ENCODE assay signal across 14 mouse cellular contexts in genomic region chr13:81664331-81664698, GRCm38 (mm10). TPM values are rescaled to one million over a fixed set of nuclear protein-coding genes. Genes with fewer than 3 reads are reported as not detected.
DNase-seq lines count a peak whose midpoint lies in the region; ATAC-seq and TF ChIP-seq lines count a peak whose summit lies in the region.
"Had no signal": no experiment of that assay in that cellular context is flagged by ENCODE, and none has a peak within 500 bp of the region (broad histone marks: within the 10 kb centered on the region; RNA-seq: fewer than 3 reads in every experiment).

No protein-coding gene starts in this region.

- H3K4me2 ChIP-seq in intestine, embryonic 16.5 days (ENCODE audit: low read depth, low read length): no peak overlapping the region
- H3K4me2 ChIP-seq in hindbrain, embryonic 14.5 days (replicated peaks): no peak overlapping the region
- H3K4me2 ChIP-seq: embryonic facial prominence, embryonic 12.5 days; hindbrain, embryonic 15.5 days; limb, embryonic 13.5 days; neural tube, embryonic 13.5 days had no signal

- no peak overlapping the region for H3K9ac ChIP-seq in intestine, embryonic 16.5 days (ENCODE audit: low read depth, low read length)
- H3K9ac ChIP-seq in hindbrain, embryonic 14.5 days: no peak overlapping the region
- H3K9ac ChIP-seq: embryonic facial prominence, embryonic 12.5 days; hindbrain, embryonic 15.5 days; limb, embryonic 13.5 days; neural tube, embryonic 13.5 days had no signal

- H3ac ChIP-seq in C2C12 (ENCODE audit: control insufficient read depth, insufficient read length, low read depth): no peak overlapping the region

- peak; percentile 39 for DNase-seq in gastrocnemius, adult 18-20 months (ENCODE audit: low spot score)
- DNase-seq in gastrocnemius, postnatal 36 days: no peak
- peak; percentile 86 for DNase-seq in brain, adult 2 months (ENCODE audit: low read depth, low spot score)
- no peak for DNase-seq in frontal cortex, adult 2 months (ENCODE audit: extremely low spot score in 1 of 2, low spot score in 1 of 2)
- no peak for DNase-seq in hindbrain, embryonic 14.5 days (ENCODE audit: low spot score)
- DNase-seq: kidney, postnatal 4 days had no signal

- peaks cover 6% of the 10 kb centered on the region; the same call in 1 of the 2 replicates for H3K4me1 ChIP-seq in intestine, embryonic 16.5 days (ENCODE audit: control insufficient read depth, insufficient read depth, low read length)
- H3K4me1 ChIP-seq in hindbrain, embryonic 14.5 days (replicated peaks; ENCODE audit: control insufficient read depth, insufficient read depth, low read length): no peaks in the 10 kb centered on the region; the same call in 1 of the 2 replicates
- H3K4me1 ChIP-seq: embryonic facial prominence, embryonic 12.5 days had no signal

- no peak overlapping the region for H3K4me3 ChIP-seq in C2C12 (ENCODE audit: insufficient read depth, poor library complexity, severe bottlenecking)
- no peak overlapping the region for H3K4me3 ChIP-seq in intestine, embryonic 16.5 days (ENCODE audit: low read length)
- no peak overlapping the region for H3K4me3 ChIP-seq in hindbrain, embryonic 14.5 days (replicated peaks; ENCODE audit: low read length)
- H3K4me3 ChIP-seq: embryonic facial prominence, embryonic 12.5 days; hindbrain, embryonic 15.5 days; limb, embryonic 13.5 days; midbrain, embryonic 10.5 days; neural tube, embryonic 13.5 days had no signal

- peaks cover 23% of the 10 kb centered on the region for H3K79me3 ChIP-seq in C2C12 (ENCODE audit: low read depth)

- no peaks in the 10 kb centered on the region for H3K27me3 ChIP-seq in C2C12 (ENCODE audit: control insufficient read depth, insufficient read depth, insufficient read length)
- H3K27me3 ChIP-seq in intestine, embryonic 16.5 days (replicated peaks; ENCODE audit: control insufficient read depth, insufficient read depth, low read length): no peaks in the 10 kb centered on the region
- no peaks in the 10 kb centered on the region for H3K27me3 ChIP-seq in hindbrain, embryonic 14.5 days (ENCODE audit: control insufficient read depth, insufficient read depth, low read length)
- H3K27me3 ChIP-seq: embryonic facial prominence, embryonic 12.5 days; hindbrain, embryonic 15.5 days; limb, embryonic 13.5 days; neural tube, embryonic 13.5 days had no signal

- TF ChIP-seq CTCF in C2C12 (IDR thresholded peaks at IDR 0.05; ENCODE audit: control insufficient read depth, insufficient read depth, insufficient read length): no peak

- intact Hi-C loops in gastrocnemius, postnatal 36 days (cut with DNase I): no loop called here

- H3K36me3 ChIP-seq in C2C12 (ENCODE audit: control insufficient read depth, insufficient read depth): peaks cover 43% of the 10 kb centered on the region
- H3K36me3 ChIP-seq in intestine, embryonic 16.5 days (ENCODE audit: control insufficient read depth, insufficient read depth, low read length): peaks cover 2% of the 10 kb centered on the region; the same call in 1 of the 2 replicates
- H3K36me3 ChIP-seq in hindbrain, embryonic 14.5 days (replicated peaks; ENCODE audit: control insufficient read depth, insufficient read depth): peaks cover 56% of the 10 kb centered on the region

- H3K79me2 ChIP-seq in C2C12 (ENCODE audit: control insufficient read depth, insufficient read depth): peaks cover 59% of the 10 kb centered on the region

- WGBS in intestine, embryonic 16.5 days: 83% methylated on average over 5 of the region's 5 CpGs
- WGBS in hindbrain, embryonic 14.5 days: 91% methylated on average over 5 of the region's 5 CpGs

- no peaks in the 10 kb centered on the region for H3K9me3 ChIP-seq in intestine, embryonic 16.5 days (ENCODE audit: control insufficient read depth, low read length)
- H3K9me3 ChIP-seq in hindbrain, embryonic 14.5 days (ENCODE audit: control insufficient read depth, low read length): no peaks in the 10 kb centered on the region
- H3K9me3 ChIP-seq: embryonic facial prominence, embryonic 12.5 days; hindbrain, embryonic 15.5 days; limb, embryonic 13.5 days; midbrain, embryonic 10.5 days; neural tube, embryonic 13.5 days had no signal

- ATAC-seq in intestine, embryonic 16.5 days: peak; percentile 91
- ATAC-seq in erythroid progenitor cell, adult 5-6 weeks (replicated peaks; ENCODE audit: low FRiP score, poor library complexity, severe bottlenecking): no peak
- no peak for ATAC-seq in hindbrain, embryonic 14.5 days (ENCODE audit: low FRiP score)

- H3K27ac ChIP-seq in intestine, embryonic 16.5 days (ENCODE audit: low read length): no peak overlapping the region
- no peak overlapping the region for H3K27ac ChIP-seq in hindbrain, embryonic 14.5 days
- H3K27ac ChIP-seq: embryonic facial prominence, embryonic 12.5 days; hindbrain, embryonic 15.5 days; limb, embryonic 13.5 days; midbrain, embryonic 10.5 days; neural tube, embryonic 13.5 days had no signal

TF ChIP-seq in C2C12, 6 proteins besides CTCF, POLR2A, EP300 and RAD21:
- TF ChIP-seq USF1 (IDR thresholded peaks at IDR 0.05; ENCODE audit: low read depth): peak; percentile 4
- no peak for TF ChIP-seq MYOG (IDR thresholded peaks at IDR 0.05; ENCODE audit: control insufficient read depth, extremely low read depth, insufficient read length)

RNA-seq across cellular contexts. Expression of gene Lysmd3, which starts 6.9 kb away (rescaled TPM):
- 1 to 10 TPM; 5.1 to 5.6 TPM for total RNA-seq in gastrocnemius, adult 18-20 months (2021)
- total RNA-seq in gastrocnemius, postnatal 36 days (2021): 1 to 10 TPM; 4.1 to 6.2 TPM
- polyA plus RNA-seq in C2C12 (2012; fragmentation: generic; extraction: Trizol): 4.9 TPM
- polyA plus RNA-seq in intestine, embryonic 16.5 days (2015; fragmentation: Nextera tagmentation; extraction: Ambion mirVana): 23.7 and 24.7 TPM in 2 replicates
- 28.1 and 59.9 TPM in 2 replicates for total RNA-seq in erythroid progenitor cell, adult 5-6 weeks (2015; ENCODE audit: low replicate concordance)
- total RNA-seq in erythroid progenitor cell, adult 5-6 weeks (2017; ENCODE audit: low replicate concordance): 42.2 and 44.3 TPM in 2 replicates
- 7.2 and 9.4 TPM in 2 replicates for polyA plus RNA-seq in frontal cortex, adult 2 months (2012; rRNA removed)
- 23.8 and 24.5 TPM in 2 replicates for polyA plus RNA-seq in hindbrain, embryonic 14.5 days (2014; fragmentation: Nextera tagmentation; extraction: Ambion mirVana)

RNA-seq across cellular contexts. Expression of gene Adgrv1, which starts 31.4 kb away (rescaled TPM):
- total RNA-seq in gastrocnemius, adult 18-20 months (2021): under 1 TPM in 1 of 2 experiments, not detected in 1; 0.14 TPM
- not detected for total RNA-seq in gastrocnemius, postnatal 36 days (2021)
- 0.18 TPM for polyA plus RNA-seq in C2C12 (2012; fragmentation: generic; extraction: Trizol)
- 0.56 and 0.73 TPM in 2 replicates for polyA plus RNA-seq in intestine, embryonic 16.5 days (2015; fragmentation: Nextera tagmentation; extraction: Ambion mirVana)
- not detected in 2 replicates for total RNA-seq in erythroid progenitor cell, adult 5-6 weeks (2015; ENCODE audit: low replicate concordance)
- not detected in 2 replicates for total RNA-seq in erythroid progenitor cell, adult 5-6 weeks (2017; ENCODE audit: low replicate concordance)
- 1.7 and 2.0 TPM in 2 replicates for polyA plus RNA-seq in frontal cortex, adult 2 months (2012; rRNA removed)
- polyA plus RNA-seq in hindbrain, embryonic 14.5 days (2014; fragmentation: Nextera tagmentation; extraction: Ambion mirVana): 9.8 and 13.2 TPM in 2 replicates

RNA-seq across cellular contexts. Expression of gene Polr3g, which starts 46.5 kb away (rescaled TPM):
- 1 to 10 TPM; 1.5 to 1.8 TPM for total RNA-seq in gastrocnemius, adult 18-20 months (2021)
- total RNA-seq in gastrocnemius, postnatal 36 days (2021): 1 to 10 TPM; 1.1 to 1.3 TPM
- polyA plus RNA-seq in C2C12 (2012; fragmentation: generic; extraction: Trizol): 17.3 TPM
- polyA plus RNA-seq in intestine, embryonic 16.5 days (2015; fragmentation: Nextera tagmentation; extraction: Ambion mirVana): 11.9 and 15.2 TPM in 2 replicates
- total RNA-seq in erythroid progenitor cell, adult 5-6 weeks (2015; ENCODE audit: low replicate concordance): 3.4 and 10.8 TPM in 2 replicates
- 1.4 and 1.9 TPM in 2 replicates for total RNA-seq in erythroid progenitor cell, adult 5-6 weeks (2017; ENCODE audit: low replicate concordance)
- 5.6 and 5.7 TPM in 2 replicates for polyA plus RNA-seq in frontal cortex, adult 2 months (2012; rRNA removed)
- polyA plus RNA-seq in hindbrain, embryonic 14.5 days (2014; fragmentation: Nextera tagmentation; extraction: Ambion mirVana): 3.8 and 5.0 TPM in 2 replicates

RNA-seq across cellular contexts. Expression of gene Mblac2, which starts 46.8 kb away (rescaled TPM):
- 1 to 10 TPM; 1.7 to 1.8 TPM for total RNA-seq in gastrocnemius, adult 18-20 months (2021)
- 1 to 10 TPM in 1 of 2 experiments, under 1 TPM in 1; 0.94 to 1.1 TPM for total RNA-seq in gastrocnemius, postnatal 36 days (2021)
- 1.2 TPM for polyA plus RNA-seq in C2C12 (2012; fragmentation: generic; extraction: Trizol)
- 8.8 and 8.9 TPM in 2 replicates for polyA plus RNA-seq in intestine, embryonic 16.5 days (2015; fragmentation: Nextera tagmentation; extraction: Ambion mirVana)
- total RNA-seq in erythroid progenitor cell, adult 5-6 weeks (2015; ENCODE audit: low replicate concordance): 2.1 TPM in 1 of 2 replicates, not detected in the other
- not detected in 2 replicates for total RNA-seq in erythroid progenitor cell, adult 5-6 weeks (2017; ENCODE audit: low replicate concordance)
- 20.2 and 23.3 TPM in 2 replicates for polyA plus RNA-seq in frontal cortex, adult 2 months (2012; rRNA removed)
- polyA plus RNA-seq in hindbrain, embryonic 14.5 days (2014; fragmentation: Nextera tagmentation; extraction: Ambion mirVana): 49.2 and 51.1 TPM in 2 replicates

Comparison
In these comparisons a context has a peak if more than half of its experiments do, and no peak if none do; other contexts are left out.
1. DNase-seq: peak in gastrocnemius, adult 18-20 months (single experiment) and brain, adult 2 months (single experiment); none in gastrocnemius, postnatal 36 days (0 of 2), frontal cortex, adult 2 months (0 of 2) and hindbrain, embryonic 14.5 days (single experiment).